Mouse (Mus musculus): Measurements from ENCODE around the gene Flot1.

The Flot1 gene

DNA sequence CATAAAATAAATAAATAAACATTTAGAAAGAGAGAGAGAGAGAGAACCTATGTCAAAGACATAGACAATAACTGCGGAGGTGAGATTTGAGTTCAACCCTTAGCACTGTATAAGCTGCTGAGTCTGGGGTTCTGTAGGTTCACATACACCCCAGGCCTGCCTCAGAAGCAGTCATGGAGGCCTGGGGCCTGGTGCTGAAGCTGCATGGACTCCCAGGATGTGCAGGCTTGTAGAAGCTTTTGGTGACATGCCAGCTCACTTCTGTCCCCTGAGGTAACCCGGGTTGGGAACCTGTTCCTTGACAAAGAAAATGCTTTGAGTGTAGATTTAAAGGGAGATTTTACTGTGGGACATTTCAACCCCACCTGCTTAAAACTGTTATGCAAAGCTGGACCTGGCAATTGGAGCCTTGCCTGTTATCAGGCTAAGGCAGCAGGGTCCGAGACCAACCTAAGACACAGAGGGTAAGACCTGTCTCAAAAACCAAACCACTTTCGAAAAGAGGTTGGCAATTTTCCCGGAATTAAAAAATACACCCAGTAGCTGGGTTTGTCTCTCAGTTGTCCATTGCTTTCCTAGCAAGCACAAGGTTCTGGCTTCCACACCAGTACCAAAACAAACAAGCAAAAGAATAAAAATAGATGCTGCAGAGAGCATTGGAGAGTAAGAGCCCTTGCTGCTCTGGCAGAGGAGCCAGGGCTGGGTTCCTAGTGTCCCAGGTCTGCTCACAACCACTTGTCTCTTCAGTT, 12.0 kb upstream of the Flot1 start:
- no peak for DNase-seq (ENCODE audit: low spot score in 2 of 2)

DNA sequence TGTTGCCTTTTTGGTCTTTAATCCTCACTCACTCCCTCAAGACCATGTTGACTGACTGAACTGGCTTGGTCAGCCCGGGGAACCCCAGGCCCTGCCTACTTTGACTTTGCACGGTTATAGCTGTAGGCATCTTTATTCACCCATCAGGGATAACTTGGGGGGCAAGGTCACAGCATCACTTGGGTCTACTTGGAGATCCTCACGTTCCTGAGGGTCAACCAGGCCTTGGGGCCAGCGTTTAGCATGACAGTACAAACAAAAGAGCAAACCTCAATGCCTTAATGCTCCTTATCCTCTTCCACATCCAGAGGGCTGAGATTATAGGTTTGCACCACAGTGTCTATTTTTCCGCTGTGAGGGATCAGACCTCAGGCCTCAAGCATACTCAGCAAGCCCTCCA, 10.7 kb upstream of the Flot1 start:
- no peak for DNase-seq (ENCODE audit: low spot score in 2 of 2)

DNA sequence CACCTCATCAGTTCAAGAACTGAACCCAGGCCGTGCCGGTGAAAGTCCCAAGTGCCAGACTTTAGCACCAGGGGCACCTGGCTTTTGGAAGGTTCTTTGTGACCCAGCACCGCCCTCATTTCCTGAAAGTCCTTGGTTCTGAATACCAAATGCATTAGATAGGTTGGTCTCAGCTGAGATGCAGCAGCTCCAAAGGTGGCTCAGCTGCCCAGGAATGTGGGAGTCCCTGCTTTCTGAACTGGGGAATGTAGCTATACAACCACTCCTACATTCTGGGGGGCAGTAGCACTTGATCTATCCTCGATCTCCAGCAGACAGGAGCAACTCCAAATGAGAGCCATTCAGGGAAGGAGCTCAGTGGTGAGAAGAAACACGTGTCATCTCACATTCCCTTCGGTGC, 10.3 kb upstream of the Flot1 start:
- no peak for DNase-seq (ENCODE audit: low spot score in 2 of 2)

DNA sequence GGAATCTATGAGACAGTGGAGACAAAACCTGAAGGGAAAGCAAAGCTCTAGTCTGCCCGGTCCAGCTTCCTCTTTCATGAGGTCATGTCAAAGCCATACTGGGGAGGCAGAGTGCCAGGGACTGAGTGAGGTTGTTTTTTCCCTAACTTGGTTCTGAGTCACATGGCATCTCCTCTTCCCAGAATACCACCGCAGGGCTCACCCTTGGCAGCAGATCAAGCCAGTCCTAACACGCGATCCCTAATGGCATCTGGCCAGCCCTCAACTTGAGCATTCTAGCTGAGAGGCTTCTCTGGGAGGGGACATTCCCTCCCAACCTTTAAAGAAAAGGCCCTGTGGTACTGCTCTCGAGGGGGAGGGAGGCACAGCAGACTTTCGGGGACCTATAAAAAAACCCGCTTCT, 9.8 kb upstream of the Flot1 start:
- no peak for DNase-seq (ENCODE audit: low spot score in 2 of 2)

DNA sequence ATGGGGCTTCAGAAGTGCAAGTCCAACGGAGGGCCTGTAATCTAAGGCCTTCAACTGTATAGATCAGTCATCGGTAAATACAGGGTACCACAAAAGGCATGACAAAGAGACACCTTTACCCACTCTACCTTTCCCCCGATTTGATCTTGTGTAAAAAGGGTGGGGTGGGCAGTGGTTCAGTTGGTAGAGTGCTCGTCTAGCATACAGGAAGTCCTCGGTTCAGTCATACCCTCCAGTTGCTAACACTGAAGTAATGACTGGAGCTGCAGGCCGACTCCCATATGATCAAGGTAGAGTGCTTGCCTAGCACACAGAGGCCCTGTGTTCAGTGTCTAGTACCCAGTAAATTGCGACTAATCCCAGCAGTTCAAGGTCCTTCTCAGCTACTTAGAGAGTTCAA, 9.4 kb upstream of the Flot1 start:
- no peak for DNase-seq (ENCODE audit: low spot score in 2 of 2)

DNA sequence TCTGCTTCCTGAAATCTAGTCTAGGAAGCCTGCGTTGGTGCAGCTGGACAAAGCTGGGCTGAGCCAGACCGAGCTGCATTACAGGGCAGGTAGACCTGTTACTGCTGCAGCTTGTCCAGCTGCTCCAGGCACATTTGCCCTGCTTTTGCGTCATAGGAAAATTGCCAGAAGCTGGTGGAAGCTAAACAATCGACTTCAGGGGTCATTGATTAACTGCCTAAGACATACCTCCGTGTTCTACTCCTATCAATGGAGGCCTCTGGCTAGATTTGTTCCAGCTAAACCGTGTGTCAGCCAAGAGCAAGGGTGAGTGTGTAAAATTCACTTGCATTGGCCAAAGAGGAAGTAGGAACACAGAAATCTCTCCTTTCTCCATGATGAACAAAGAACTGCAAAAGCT, 8.4 kb upstream of the Flot1 start:
- DNase-seq (ENCODE audit: low spot score in 2 of 2), result no peak

DNA sequence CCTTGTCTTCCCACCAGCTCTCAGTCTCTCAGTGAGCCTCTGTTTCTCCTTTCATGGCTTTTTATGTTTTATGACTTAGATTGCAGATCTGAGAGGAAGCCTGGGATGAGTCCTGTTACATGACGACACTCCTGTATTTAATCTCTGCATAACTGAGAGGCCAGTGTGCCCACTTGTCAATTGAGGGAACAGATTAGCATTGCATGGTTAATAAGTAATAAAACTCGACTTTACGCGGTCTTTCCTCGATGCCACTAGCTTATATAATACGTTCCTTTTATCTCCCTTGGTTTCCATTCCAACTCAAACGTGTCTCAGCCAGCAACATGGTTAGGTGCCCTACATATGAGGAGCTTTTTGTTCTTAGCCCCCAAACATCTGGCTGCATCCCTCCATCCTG, 7.2 kb upstream of the Flot1 start:
- no peak for DNase-seq (ENCODE audit: low spot score in 2 of 2)

DNA sequence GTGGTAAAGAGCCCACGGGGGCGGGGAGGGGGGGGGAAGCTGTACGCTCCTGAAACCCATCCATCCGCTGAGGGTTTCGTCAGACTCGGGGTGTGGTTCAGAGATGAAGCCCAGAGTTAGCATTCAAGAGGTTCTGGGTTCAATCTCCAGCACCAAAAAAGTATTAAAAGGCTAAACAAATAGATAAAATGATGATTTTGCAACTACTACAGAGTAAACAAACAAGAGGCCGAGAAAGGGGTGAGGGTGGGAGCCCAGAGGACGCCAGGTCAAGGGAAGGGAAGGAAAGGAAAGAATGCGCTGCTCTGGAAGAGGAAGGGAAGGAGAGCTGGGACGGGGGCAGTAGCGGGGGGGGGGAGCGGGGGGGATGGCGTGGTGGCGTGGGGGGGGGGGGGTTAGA, 6.3 kb upstream of the Flot1 start:
- no peak for DNase-seq (ENCODE audit: low spot score in 2 of 2)

DNA sequence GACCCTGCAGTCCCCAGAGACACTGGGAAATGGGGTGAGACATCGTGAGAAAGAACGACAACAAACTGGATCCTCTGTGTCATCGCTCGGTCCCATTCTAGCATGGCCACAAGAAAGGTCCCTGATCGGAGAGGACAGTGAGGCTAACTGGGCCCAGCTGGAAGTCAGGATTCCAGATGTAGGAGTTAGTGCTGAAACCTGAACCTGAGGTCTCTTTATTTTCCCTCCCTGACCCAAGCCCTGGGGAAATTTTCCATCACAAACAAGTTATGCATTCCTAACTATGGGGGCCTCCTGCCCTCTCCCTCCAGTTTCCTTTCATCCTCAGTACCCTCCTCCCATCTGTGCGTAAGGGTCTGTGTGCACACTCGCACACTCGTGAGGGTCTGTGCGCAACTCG, 5.8 kb upstream of the Flot1 start:
- no peak for DNase-seq (ENCODE audit: low spot score in 2 of 2)

DNA sequence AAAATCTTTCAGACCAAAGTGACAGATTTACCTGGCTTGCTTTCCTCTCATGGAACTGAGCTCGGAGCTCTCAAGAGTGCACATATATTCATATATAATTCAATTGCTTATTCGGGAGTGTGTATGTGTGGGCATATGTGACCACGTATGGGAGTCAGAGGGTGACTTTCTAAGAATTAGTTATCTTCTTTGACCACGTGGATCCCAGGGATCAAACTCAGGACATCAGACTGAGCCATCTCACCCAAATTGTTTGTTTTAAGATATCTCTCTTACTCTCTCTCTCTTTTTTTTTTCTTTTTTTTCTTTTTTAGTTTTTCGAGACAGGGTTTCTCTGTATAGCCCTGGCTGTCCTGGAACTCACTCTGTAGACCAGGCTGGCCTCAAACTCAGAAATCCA, 2.9 kb upstream of the Flot1 start:
- no peak for DNase-seq (ENCODE audit: low spot score in 2 of 2)

DNA sequence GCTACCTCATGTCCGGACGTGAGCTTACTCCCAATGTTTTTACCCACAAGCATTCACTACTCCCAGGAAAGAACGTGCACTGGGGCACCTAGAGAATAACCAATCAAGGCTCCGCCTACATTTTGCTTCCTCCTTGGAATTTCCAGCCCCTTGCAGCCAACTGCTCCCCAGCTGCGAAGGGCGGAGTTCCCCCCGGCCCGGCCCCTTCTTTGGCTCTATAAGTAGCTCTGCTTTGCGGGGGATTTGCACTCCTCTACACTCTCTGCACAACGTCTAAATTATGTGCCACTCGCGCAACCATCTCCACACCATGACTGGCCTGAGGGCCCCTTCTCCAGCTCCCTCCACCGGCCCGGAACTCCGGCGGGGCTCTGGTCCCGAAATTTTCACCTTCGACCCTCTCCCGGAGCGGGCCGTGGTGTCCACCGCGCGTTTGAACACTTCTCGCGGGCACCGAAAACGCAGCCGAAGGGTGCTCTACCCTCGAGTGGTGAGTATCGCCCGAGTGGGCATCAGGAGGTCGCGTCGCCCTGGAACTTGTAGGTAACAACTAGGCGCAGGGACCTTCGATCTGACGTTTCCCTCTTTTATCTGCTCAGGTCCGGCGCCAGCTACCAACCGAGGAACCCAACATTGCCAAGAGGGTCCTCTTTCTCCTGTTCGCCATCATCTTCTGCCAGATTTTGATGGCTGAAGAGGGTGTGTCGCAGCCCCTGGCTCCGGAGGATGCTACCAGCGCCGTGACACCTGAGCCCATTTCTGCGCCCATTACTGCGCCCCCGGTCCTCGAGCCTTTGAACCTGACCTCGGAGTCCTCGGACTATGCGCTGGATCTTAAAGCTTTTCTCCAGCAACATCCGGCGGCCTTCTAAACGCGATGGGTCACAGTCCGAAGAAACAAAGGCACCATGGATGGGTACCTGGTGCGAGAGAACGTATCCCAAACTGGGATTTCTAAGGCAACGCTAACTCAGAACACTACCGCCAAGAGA, 1.3 kb upstream of the Flot1 start, which contains the start of gene Ier3:
TSS of gene Ier3 (plus strand) at position 246 of the 992 bp plus-strand sequence.
- peak; percentile 43 to 51 for DNase-seq (ENCODE audit: low spot score in 2 of 2)

DNA sequence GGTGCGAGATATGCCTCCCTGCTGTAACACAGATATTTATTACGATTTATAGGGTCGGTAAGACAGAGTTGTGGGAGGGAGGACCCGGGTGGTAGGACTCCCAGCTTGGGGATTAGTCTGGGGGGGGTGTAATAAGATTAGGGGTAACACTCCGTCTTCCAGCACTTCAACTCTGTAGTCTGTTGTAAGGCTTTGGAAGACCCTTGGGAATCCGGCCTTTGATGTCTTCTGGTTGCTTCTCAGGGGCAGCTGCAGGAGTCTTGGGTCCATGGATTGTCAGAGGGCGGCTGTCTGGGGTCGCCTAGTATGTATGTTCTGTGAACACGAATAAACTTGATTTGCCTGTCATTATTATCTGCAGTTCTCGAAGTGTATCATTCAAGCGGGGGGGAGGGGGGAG, 466 bp upstream of the Flot1 start:
- DNase-seq (ENCODE audit: low spot score in 2 of 2), result no peak

DNA sequence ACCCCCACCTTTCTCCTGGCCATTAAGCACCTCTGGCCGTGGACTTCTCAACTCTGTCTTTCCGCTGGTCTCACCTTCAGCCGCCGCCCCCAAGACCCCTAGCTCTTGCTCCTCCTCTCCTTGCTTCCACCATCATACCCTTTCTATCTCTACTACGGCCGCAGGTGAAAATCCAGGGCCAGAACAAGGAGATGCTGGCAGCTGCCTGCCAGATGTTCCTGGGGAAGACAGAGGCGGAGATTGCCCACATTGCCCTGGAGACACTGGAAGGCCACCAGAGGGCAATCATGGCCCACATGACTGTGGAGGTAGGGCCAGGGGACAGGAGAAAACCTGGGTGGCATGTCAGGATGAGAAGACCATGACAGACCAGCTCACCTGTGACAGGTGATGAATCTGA, 1.4 kb downstream of the Flot1 start:
- DNase-seq (ENCODE audit: low spot score in 2 of 2), result no peak

DNA sequence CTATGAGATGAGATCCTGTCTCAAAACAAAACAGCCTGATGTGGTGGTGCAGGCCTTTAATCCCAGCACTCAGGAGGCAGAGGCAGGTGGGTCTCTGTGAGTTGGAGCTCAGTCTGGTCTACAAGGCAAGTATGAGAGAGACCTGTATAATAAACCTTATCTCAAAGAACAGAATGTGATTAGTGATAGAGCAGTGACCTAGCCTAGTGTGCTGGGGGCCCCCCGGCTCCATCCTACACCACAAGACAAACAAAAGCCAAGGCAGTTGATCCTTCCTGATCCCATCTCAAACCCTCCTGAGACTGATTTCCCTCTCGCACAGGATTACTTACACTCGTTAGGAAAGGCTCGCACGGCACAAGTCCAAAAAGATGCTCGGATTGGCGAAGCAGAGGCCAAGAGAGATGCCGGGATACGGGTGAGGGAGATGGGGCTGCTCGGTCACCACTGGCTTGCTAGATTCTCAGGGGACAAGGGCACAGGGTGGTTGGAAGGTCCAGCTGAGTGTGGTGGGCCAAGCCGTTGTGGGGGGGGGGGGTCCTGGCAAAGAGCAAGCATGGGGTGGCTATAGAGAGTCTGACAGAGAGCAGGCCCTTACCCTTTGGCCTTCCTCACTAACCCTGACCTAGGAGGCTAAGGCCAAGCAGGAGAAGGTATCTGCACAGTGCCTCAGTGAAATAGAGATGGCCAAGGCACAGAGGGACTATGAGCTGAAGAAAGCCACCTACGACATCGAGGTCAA, 2.2 kb downstream of the Flot1 start:
- no peak for DNase-seq (ENCODE audit: low spot score in 2 of 2)

DNA sequence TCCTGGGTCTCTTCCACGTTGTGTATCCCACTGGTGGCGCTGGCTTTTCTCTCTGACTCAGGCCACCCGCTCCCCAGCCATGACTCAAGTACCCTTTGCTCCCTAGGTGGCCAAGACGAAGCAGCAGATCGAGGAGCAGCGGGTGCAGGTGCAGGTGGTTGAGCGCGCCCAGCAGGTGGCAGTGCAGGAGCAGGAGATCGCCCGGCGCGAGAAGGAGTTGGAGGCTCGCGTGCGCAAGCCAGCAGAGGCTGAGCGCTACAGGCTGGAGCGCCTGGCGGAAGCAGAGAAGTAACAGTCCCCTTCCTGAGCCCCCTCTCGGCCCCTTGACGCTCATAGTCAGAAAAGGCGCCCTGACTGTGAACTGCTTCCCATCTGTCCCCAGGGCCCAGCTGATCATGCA, 6.7 kb downstream of the Flot1 start:
- DNase-seq (ENCODE audit: low spot score in 2 of 2), result peak; percentile 73 to 77

DNA sequence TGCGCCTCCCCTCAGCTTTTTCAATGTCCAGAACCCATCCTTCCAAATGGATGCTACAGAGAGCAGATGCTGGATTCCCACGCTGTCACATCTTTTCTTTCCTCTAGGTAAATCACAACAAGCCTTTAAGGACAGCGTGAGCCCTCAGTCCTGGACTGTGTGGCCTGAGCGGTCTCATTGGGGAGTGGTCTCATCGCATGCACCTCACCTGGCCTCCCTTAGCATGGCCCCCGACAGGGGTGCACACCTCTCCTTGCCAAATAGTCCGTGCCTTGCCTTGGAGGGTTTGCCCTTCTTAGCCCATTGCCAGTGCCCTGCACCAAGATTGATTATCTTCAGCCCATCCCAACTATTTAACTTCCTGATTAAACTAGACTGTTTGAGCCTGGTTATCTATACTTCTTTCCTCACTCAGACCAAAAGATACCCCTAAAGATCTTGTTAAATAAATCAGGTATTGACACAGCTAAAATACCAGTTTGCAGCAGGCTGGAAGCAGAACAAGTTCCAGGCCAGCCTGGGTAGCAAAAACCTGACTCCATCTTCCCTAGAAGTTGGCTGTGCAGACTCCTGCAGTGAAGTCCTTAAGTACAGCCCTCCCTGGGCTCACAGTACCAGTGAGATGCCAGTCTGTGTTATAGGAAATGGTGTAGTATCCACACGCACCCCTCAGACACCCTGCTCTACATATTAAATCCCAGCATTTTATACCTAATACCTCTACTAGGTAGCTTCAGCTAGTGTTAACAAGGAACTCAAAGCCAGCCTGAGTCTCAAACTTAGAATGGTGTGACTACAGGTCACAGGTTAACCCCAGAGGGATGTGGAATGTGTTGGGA, 9.6 kb downstream of the Flot1 start:
- no peak for DNase-seq (ENCODE audit: low spot score in 2 of 2)

DNA sequence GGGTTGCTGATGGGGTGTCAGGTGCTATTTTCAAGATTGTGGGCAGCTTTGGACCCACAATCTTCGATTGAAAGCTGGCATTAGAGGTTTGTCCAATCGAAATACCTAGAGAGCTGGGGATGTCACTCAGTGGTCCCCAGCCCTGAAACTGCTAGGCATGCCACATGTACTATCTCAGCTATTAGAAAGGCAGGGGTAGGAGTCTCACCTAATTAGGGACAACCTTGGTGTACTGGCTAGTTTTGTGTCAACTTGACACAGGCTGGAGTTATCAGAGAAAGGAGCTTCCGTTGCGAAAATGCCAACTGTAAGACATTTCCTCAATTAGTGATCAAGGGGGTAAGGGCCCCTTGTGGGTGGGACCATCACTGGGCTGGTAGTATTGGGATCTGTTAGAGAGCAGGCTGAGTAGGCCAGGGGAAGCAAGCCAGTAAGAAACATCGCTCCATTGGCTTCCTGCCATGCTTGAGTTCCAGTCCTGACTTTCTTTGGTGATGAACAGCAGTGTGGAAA, 10.3 kb downstream of the Flot1 start:
- no peak for DNase-seq (ENCODE audit: low spot score in 2 of 2)

DNA sequence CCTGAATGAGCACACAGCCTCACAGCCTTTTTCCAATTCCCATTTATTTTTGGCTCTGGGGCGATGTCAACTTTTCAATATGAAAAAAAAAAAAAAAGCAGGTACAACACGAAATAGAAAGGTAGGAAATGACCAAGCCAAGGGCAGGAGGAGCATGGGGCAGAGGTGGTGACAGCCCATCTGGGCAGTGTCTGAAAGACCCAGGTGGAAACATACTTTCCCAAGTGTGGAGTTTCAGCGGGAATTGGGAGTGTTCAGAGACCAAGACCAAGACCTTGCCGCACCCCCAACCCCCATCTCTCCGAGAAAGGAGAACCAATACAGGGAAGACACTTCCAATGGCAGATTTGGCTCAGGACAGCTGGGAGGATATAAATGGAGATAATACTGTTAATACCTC, 10.9 kb downstream of the Flot1 start:
- no peak for DNase-seq (ENCODE audit: low spot score in 2 of 2)

DNA sequence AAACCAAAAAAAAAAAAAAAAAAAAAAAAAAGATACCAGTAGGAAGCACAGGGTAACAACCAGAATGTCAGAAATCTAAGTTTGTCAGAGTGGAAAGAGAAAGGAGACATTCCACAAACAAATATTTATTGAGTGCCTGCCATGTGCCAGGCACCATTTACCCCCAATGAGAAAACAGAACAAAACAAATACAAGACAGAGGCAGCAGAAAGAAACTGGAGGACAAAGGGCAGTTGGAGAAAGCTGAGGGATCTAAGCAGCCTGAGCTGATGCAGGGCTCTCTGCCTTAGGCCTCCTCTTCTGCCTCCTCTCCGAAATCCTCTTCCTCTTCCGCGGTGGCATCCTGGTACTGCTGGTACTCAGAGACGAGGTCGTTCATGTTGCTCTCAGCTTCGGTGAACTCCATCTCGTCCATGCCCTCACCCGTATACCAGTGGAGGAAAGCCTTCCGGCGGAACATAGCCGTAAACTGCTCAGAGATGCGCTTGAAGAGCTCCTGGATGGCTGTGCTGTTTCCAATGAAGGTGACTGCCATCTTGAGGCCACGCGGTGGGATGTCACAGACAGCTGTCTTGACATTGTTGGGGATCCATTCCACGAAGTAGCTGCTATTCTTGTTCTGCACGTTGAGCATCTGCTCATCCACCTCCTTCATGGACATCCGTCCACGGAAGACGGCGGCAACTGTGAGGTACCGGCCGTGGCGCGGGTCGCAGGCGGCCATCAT, 11.8 kb downstream of the Flot1 start:
- peak in 1 of 2 experiments; percentile 41 for DNase-seq (ENCODE audit: low spot score in 2 of 2)

DNA sequence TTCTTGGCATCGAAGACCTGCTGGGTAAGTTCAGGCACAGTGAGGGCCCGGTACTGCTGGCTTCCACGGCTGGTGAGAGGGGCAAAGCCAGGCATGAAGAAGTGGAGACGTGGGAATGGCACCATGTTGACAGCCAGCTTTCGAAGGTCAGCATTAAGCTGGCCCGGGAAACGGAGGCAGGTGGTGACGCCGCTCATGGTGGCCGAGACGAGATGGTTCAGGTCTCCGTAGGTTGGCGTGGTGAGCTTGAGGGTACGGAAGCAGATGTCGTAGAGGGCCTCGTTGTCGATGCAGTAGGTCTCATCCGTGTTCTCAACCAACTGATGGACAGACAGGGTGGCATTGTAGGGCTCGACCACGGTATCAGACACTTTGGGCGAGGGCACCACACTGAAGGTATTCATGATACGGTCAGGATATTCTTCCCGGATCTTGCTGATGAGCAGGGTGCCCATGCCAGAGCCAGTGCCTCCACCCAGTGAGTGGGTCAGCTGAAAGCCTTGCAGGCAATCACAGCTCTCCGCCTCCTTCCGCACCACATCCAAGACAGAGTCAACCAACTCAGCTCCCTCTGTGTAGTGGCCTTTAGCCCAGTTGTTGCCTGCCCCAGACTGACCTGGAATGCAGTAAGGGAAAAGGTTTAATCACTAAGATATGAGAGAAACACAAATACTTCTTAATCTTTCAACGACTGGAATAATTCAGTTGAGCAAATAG, 12.6 kb downstream of the Flot1 start:
- no peak for DNase-seq (ENCODE audit: low spot score in 2 of 2)
